Mouse (Mus musculus): Measurements from ENCODE around the gene Fastkd3. TPM values are rescaled to one million over a fixed set of nuclear protein-coding genes. Genes with fewer than 3 reads are reported as not detected.

Fastkd3 gene
- polyA plus RNA-seq, 1 experiment from 2014 or later = 28.4 TPM

GRCm38 (mm10) chr13:68572966-68573913 is 8.8 kb upstream of the Fastkd3 start:
- no peak overlapping the region for H3K4me3 ChIP-seq (replicated peaks; ENCODE audit: low read depth, low read length)
- peak overlapping the region; percentile 87 for H3K27ac ChIP-seq
- TF ChIP-seq CTCF (IDR thresholded peaks at IDR 0.05; ENCODE audit: low read depth) = no peak
- no peaks in the 10 kb centered on the region for H3K9me3 ChIP-seq (replicated peaks; ENCODE audit: low read length)
- peaks cover 17% of the 10 kb centered on the region for H3K36me3 ChIP-seq (ENCODE audit: insufficient read depth, low read length)
- peaks cover 12% of the 10 kb centered on the region for H3K4me1 ChIP-seq (replicated peaks; ENCODE audit: insufficient read depth, low read length)
- H3K9ac ChIP-seq (ENCODE audit: low read depth, low read length) = no peak overlapping the region
- WGBS = 31% methylated on average over 10 of the region's 10 CpGs
- DNase-seq (ENCODE audit: low spot score) = peak; percentile 88
- ATAC-seq (replicated peaks; ENCODE audit: low FRiP score, low read depth) = peak; percentile 90
- H3K27me3 ChIP-seq (ENCODE audit: insufficient read depth, low read length) = no peaks in the 10 kb centered on the region
- H3K4me2 ChIP-seq (ENCODE audit: low read length) = no peak overlapping the region

GRCm38 (mm10) chr13:68574398-68574797 is 7.6 kb upstream of the Fastkd3 start:
- H3K4me2 ChIP-seq (ENCODE audit: low read length) = no peak overlapping the region
- ATAC-seq (replicated peaks; ENCODE audit: low FRiP score, low read depth) (no peak), DNase-seq (ENCODE audit: low spot score) (no peak)
- H3K27ac ChIP-seq = 0 out of 2 replicates have a peak overlapping the region, but pooled peaks have one; percentile 87
- no peaks in the 10 kb centered on the region for H3K9me3 ChIP-seq (replicated peaks; ENCODE audit: low read length)
- H3K27me3 ChIP-seq (ENCODE audit: insufficient read depth, low read length) = no peaks in the 10 kb centered on the region
- no peak for TF ChIP-seq CTCF (IDR thresholded peaks at IDR 0.05; ENCODE audit: low read depth)
- H3K9ac ChIP-seq (ENCODE audit: low read depth, low read length) = no peak overlapping the region
- no peak overlapping the region for H3K4me3 ChIP-seq (replicated peaks; ENCODE audit: low read depth, low read length)
- peaks cover 17% of the 10 kb centered on the region; the same call in 1 of the 2 replicates for H3K36me3 ChIP-seq (ENCODE audit: insufficient read depth, low read length)
- 69% methylated on average over 4 of the region's 4 CpGs for WGBS
- peaks cover 12% of the 10 kb centered on the region for H3K4me1 ChIP-seq (replicated peaks; ENCODE audit: insufficient read depth, low read length)

- 87% methylated on average over 7 of the region's 7 CpGs for WGBS
- TF ChIP-seq CTCF (IDR thresholded peaks at IDR 0.05; ENCODE audit: low read depth) = no peak
- ATAC-seq (replicated peaks; ENCODE audit: low FRiP score, low read depth) = no peak
- Histone ChIP-seq H3K9ac (ENCODE audit: low read depth, low read length) (no peak overlapping the region), H3K4me1 (replicated peaks; ENCODE audit: insufficient read depth, low read length) (peaks cover 13% of the 10 kb centered on the region), H3K36me3 (ENCODE audit: insufficient read depth, low read length) (peaks cover 10% of the 10 kb centered on the region; the same call in 1 of the 2 replicates), H3K27me3 (ENCODE audit: insufficient read depth, low read length) (no peaks in the 10 kb centered on the region), H3K4me3 (replicated peaks; ENCODE audit: low read depth, low read length) (no peak overlapping the region), H3K9me3 (replicated peaks; ENCODE audit: low read length) (no peaks in the 10 kb centered on the region), H3K27ac (no peak overlapping the region), H3K4me2 (ENCODE audit: low read length) (no peak overlapping the region)
- DNase-seq (ENCODE audit: low spot score) = no peak
These were observed 4.1 kb upstream of the Fastkd3 start for GRCm38 (mm10) chr13:68577945-68578344.

GRCm38 (mm10) chr13:68581086-68581740 is 821 bp upstream of the Fastkd3 start:
- H3K36me3 ChIP-seq (ENCODE audit: insufficient read depth, low read length) = peaks cover 29% of the 10 kb centered on the region
- DNase-seq (ENCODE audit: low spot score) (no peak), ATAC-seq (replicated peaks; ENCODE audit: low FRiP score, low read depth) (no peak)
- peaks cover 7% of the 10 kb centered on the region for H3K4me1 ChIP-seq (replicated peaks; ENCODE audit: insufficient read depth, low read length)
- H3K27ac ChIP-seq = peak overlapping the region; percentile 76
- H3K4me2 ChIP-seq (ENCODE audit: low read length) = peak overlapping the region; percentile 94
- peak; percentile 46 for TF ChIP-seq CTCF (IDR thresholded peaks at IDR 0.05; ENCODE audit: low read depth)
- H3K9ac ChIP-seq (ENCODE audit: low read depth, low read length) = peak overlapping the region; percentile 69
- WGBS = 20% methylated on average over 14 of the region's 14 CpGs
- no peaks in the 10 kb centered on the region for H3K27me3 ChIP-seq (ENCODE audit: insufficient read depth, low read length)
- no peaks in the 10 kb centered on the region for H3K9me3 ChIP-seq (replicated peaks; ENCODE audit: low read length)
- H3K4me3 ChIP-seq (replicated peaks; ENCODE audit: low read depth, low read length) = peak overlapping the region; percentile 82

GRCm38 (mm10) chr13:68582517-68582780 is 415 bp downstream of the Fastkd3 start:
- H3K4me2 ChIP-seq (ENCODE audit: low read length) = peak overlapping the region; percentile 94
- peaks cover 24% of the 10 kb centered on the region for H3K36me3 ChIP-seq (ENCODE audit: insufficient read depth, low read length)
- WGBS = 0% methylated on average over 11 of the region's 11 CpGs
- no peaks in the 10 kb centered on the region for H3K27me3 ChIP-seq (ENCODE audit: insufficient read depth, low read length)
- ATAC-seq (replicated peaks; ENCODE audit: low FRiP score, low read depth) = peak; percentile 4; the same call in 1 of the 2 replicates
- peak overlapping the region; percentile 86 for H3K9ac ChIP-seq (ENCODE audit: low read depth, low read length)
- peak overlapping the region; percentile 82 for H3K4me3 ChIP-seq (replicated peaks; ENCODE audit: low read depth, low read length)
- peak overlapping the region; percentile 87 for H3K27ac ChIP-seq
- peak; percentile 23 for DNase-seq (ENCODE audit: low spot score)
- no peaks in the 10 kb centered on the region for H3K9me3 ChIP-seq (replicated peaks; ENCODE audit: low read length)
- no peak for TF ChIP-seq CTCF (IDR thresholded peaks at IDR 0.05; ENCODE audit: low read depth)
- peaks cover 7% of the 10 kb centered on the region for H3K4me1 ChIP-seq (replicated peaks; ENCODE audit: insufficient read depth, low read length)

GRCm38 (mm10) chr13:68583961-68584360 is 1.9 kb downstream of the Fastkd3 start:
- Histone ChIP-seq H3K9me3 (replicated peaks; ENCODE audit: low read length) (no peaks in the 10 kb centered on the region), H3K27ac (no peak overlapping the region), H3K9ac (ENCODE audit: low read depth, low read length) (no peak overlapping the region), H3K27me3 (ENCODE audit: insufficient read depth, low read length) (no peaks in the 10 kb centered on the region), H3K4me3 (replicated peaks; ENCODE audit: low read depth, low read length) (no peak overlapping the region), H3K36me3 (ENCODE audit: insufficient read depth, low read length) (peaks cover 32% of the 10 kb centered on the region), H3K4me2 (ENCODE audit: low read length) (no peak overlapping the region), H3K4me1 (replicated peaks; ENCODE audit: insufficient read depth, low read length) (peaks cover 7% of the 10 kb centered on the region)
- TF ChIP-seq CTCF (IDR thresholded peaks at IDR 0.05; ENCODE audit: low read depth) = no peak
- DNase-seq (ENCODE audit: low spot score) (no peak), ATAC-seq (replicated peaks; ENCODE audit: low FRiP score, low read depth) (no peak)
- 87% methylated on average over 11 of the region's 11 CpGs for WGBS

Data from kidney, postnatal 0 days (tissue).